Mouse (Mus musculus) hindbrain, embryonic 12.5 days (tissue): Measurements from ENCODE around the gene Vhl. TPM values are rescaled to one million over a fixed set of nuclear protein-coding genes. Genes with fewer than 3 reads are reported as not detected.
A peak's percentile ranks its signal among the peaks of the same experiment; 100 is the strongest.

Source experiments
- ATAC-seq: fragments of 200-750 bp; cut with Nextera tagmentation; 2 replicates; pipeline ENCODE4 v1.8.0; 2017; ENCODE audit warnings: moderate TSS enrichment; ENCODE audit not compliant: low FRiP score
- H3K27ac ChIP-seq: fragments of 300-500 bp; sonication (generic); 2 replicates; pipeline ENCODE4 v1.5.1; 2016; ENCODE audit warnings: mild to moderate bottlenecking
- H3K27me3 ChIP-seq: fragments of 300-500 bp; sonication (generic); 2 replicates; pipeline ENCODE4 v1.6.1; 2016; ENCODE audit warnings: mild to moderate bottlenecking
- H3K36me3 ChIP-seq: fragments of 300-500 bp; sonication (generic); 2 replicates; pipeline ENCODE4 v1.6.1; 2016; ENCODE audit warnings: mild to moderate bottlenecking
- H3K4me1 ChIP-seq: fragments of 300-500 bp; sonication (generic); 2 replicates; pipeline ENCODE4 v1.6.1; 2016
- H3K4me2 ChIP-seq: fragments of 300-500 bp; sonication (generic); replicated peaks from 2 replicates; pipeline ENCODE4 v1.6.1; 2016; ENCODE audit warnings: mild to moderate bottlenecking
- H3K4me3 ChIP-seq: fragments of 300-500 bp; sonication (generic); 2 replicates; pipeline ENCODE4 v1.5.1; 2016; ENCODE audit warnings: mild to moderate bottlenecking
- H3K9ac ChIP-seq: fragments of 300-500 bp; sonication (generic); 2 replicates; pipeline ENCODE4 v1.6.1; 2016; ENCODE audit warnings: mild to moderate bottlenecking, moderate library complexity
- H3K9me3 ChIP-seq: fragments of 300-500 bp; sonication (generic); replicated peaks from 2 replicates; pipeline ENCODE4 v1.6.1; 2016; ENCODE audit warnings: mild to moderate bottlenecking
- WGBS: fragments of 180-500 bp; shearing (Covaris S2); methylation state at CpG from one replicate; pipeline ENCODE4 v1.1.7; 2016; 5-methylcytosine and 5-hydroxymethylcytosine counted together
- polyA plus RNA-seq: library from polyadenylated mRNA; unstranded; fragments of >200 nt; fragmentation: Nextera tagmentation; extraction: Ambion mirVana; gene quantifications from 2 replicates; pipeline ENCODE4 v1.2.1, GENCODE M21; 2016

The Vhl gene
- polyA plus RNA-seq, 1 experiment from 2014 or later, result 63.1 TPM

- H3K27me3 ChIP-seq, result no peaks in the 10 kb centered on the region
- WGBS, result under 1% methylated on average over 61 of the region's 65 CpGs
- no peaks in the 10 kb centered on the region for H3K36me3 ChIP-seq
- H3K4me1 ChIP-seq, result peaks cover 24% of the 10 kb centered on the region
- no peaks in the 10 kb centered on the region for H3K9me3 ChIP-seq
- peak; percentile 95 for ATAC-seq
- peak within 1 kb of the TSS; percentile 80 for H3K27ac ChIP-seq
- H3K9ac ChIP-seq, result peak within 1 kb of the TSS; percentile 96
- peak within 1 kb of the TSS; percentile 89 for H3K4me2 ChIP-seq
- H3K4me3 ChIP-seq, result peak within 1 kb of the TSS; percentile 93
These were observed 19.1 kb upstream of the Vhl start, which contains the start of gene Brk1 for GRCm38 (mm10) chr6:113604432-113605223. Brk1 (plus strand) TSS chr6:113604772.

- 5% methylated on average over 10 of the region's 10 CpGs for WGBS
- Histone ChIP-seq H3K36me3 (no peaks in the 10 kb centered on the region), H3K4me3 (peak overlapping the region; percentile 93), H3K27ac (peak overlapping the region; percentile 80), H3K9ac (peak overlapping the region; percentile 96), H3K4me1 (peaks cover 23% of the 10 kb centered on the region), H3K27me3 (no peaks in the 10 kb centered on the region), H3K4me2 (peak overlapping the region; percentile 89), H3K9me3 (no peaks in the 10 kb centered on the region)
- no peak; the same call in 1 of the 2 replicates for ATAC-seq
These were observed 18.6 kb upstream of the Vhl start for GRCm38 (mm10) chr6:113605224-113605545.

DNA sequence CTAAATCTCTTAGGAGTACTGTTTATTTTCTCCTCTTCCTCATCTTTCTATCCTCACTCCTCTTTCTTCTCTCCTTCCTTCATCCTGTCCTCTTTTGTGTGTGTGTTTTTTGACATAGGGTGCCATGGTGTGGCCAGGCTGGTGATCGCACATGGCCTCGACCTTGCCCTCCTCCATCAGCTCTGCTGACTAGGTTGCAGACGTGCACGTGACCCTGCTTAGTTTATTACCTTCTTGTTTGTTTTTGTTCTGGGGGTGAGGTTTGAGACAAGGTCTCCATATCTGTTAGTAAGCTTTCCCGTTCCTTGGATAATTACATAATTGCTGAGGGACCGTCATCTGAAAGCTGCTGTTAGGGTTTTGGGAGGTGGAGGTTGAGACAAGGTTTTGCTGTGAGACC, 14.9 kb upstream of the Vhl start:
- Histone ChIP-seq H3K27ac (no peak overlapping the region), H3K9ac (no peak overlapping the region), H3K36me3 (0 out of 2 replicates have a peak, but pooled peaks cover 5% of the 10 kb centered on the region), H3K4me3 (no peak overlapping the region), H3K4me2 (no peak overlapping the region), H3K9me3 (no peaks in the 10 kb centered on the region), H3K27me3 (no peaks in the 10 kb centered on the region), H3K4me1 (peaks cover 17% of the 10 kb centered on the region)
- WGBS, result 94% methylated on average over 6 of the region's 6 CpGs
- no peak for ATAC-seq

DNA sequence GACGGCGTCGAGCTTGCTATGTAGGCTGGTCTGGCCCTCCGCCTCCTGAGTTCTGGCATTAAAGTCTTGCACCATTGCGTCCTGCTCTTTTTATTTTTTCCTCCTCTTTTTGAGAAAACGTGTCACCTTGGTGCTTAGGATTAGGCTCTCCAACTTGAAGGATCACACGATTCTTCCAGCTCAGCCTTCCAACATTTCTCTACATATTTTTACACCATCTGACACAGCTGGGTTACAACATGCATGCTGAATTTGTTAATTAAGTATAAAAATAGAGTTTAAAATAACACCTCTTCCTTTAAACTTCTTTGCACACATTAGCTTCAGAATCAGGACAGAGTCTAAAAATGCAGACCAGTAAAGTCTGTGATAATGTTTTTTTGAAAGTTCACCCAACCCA, 14.5 kb upstream of the Vhl start:
- Histone ChIP-seq H3K27ac (no peak overlapping the region), H3K4me1 (peaks cover 17% of the 10 kb centered on the region), H3K36me3 (peaks cover 8% of the 10 kb centered on the region), H3K27me3 (no peaks in the 10 kb centered on the region), H3K4me3 (no peak overlapping the region), H3K9ac (no peak overlapping the region), H3K4me2 (no peak overlapping the region), H3K9me3 (no peaks in the 10 kb centered on the region)
- WGBS, result 91% methylated on average over 7 of the region's 7 CpGs
- no peak for ATAC-seq

DNA sequence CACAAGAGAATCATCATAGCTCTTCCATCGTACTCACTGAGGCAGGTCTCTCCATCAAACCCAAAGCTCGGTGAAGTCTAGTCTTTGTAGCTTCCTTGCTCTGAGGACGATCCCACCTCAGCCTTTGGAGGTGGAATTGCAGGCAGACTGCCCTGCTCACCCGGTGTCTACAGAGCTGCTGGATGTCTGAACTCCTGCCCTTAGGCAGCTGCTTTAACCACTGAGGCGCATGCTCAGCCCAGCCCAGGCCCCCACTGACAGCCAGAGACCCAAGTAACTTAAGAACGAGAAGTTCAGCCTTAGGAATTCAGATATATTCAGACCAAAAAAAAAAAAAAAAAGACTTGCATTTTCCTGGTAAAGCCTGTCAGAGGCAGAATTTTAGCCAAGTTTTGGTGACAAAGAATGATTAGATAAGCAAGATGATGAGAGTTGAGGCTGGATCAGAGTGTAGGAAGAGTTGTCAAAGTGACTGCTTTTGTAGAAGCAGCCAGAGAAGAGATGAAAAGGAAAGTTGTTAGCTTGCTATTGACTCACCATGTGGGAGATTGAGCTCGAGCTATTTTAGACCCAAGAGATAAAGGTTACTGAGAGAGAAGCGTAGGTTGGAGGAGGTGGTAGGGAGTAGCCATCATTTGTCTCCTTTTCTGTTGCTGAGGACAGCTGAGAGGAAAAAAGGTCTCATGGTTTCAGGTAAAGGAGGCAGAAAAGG, 11.3 kb upstream of the Vhl start:
- 90% methylated on average over 8 of the region's 8 CpGs for WGBS
- Histone ChIP-seq H3K36me3 (peaks cover 37% of the 10 kb centered on the region), H3K4me3 (no peak overlapping the region)

DNA sequence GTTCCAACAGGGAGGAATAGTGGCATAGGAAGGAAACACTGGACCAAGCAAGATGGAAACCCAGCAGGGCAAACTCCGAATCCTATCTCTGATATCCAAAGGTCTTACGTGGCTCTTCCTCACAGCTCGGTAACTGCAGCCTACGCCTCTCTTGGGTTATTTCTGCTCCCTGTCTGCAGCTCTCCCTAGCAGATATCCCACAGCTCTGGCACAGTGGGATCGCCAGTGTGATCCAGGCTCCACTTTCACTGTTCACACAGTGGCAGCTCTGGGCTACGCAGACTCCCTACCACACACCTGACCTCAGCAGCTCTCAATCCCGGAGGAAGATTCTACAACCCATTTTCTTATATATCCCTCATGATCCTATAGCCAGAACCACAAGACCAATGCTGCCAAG, 9.6 kb upstream of the Vhl start:
- Histone ChIP-seq H3K4me1 (no peaks in the 10 kb centered on the region), H3K9ac (no peak overlapping the region), H3K36me3 (peaks cover 44% of the 10 kb centered on the region), H3K4me2 (no peak overlapping the region), H3K27me3 (no peaks in the 10 kb centered on the region), H3K27ac (no peak overlapping the region), H3K4me3 (no peak overlapping the region), H3K9me3 (no peaks in the 10 kb centered on the region)
- ATAC-seq, result no peak
- WGBS, result 98% methylated on average over 7 of the region's 7 CpGs

More for the DNA sequence above, 11.3 kb upstream of the Vhl start:
- no peak for ATAC-seq
- Histone ChIP-seq H3K4me2 (no peak overlapping the region), H3K4me1 (no peaks in the 10 kb centered on the region), H3K9ac (no peak overlapping the region), H3K9me3 (no peaks in the 10 kb centered on the region), H3K27me3 (no peaks in the 10 kb centered on the region), H3K27ac (no peak overlapping the region)

DNA sequence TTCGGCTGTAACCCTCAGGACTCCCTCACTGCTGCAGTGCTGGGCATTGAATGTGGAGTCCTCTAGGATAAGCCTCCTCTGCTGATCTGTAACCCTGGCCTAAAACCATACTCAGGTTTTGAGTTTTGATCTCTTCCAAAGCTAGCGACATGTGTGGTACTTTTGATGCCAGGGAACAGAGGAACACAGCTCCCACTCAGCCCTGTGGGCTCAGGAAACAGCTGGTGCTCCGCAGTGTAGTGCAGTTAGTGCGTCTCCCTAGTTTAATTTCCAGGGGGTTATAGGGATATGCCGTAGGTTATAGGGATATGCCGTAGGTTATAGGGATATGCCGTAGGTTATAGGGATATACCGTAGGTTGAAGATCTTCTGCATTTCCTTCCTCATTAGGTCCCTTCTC, 8.8 kb upstream of the Vhl start:
- Histone ChIP-seq H3K4me3 (no peak overlapping the region), H3K9ac (no peak overlapping the region), H3K4me1 (no peaks in the 10 kb centered on the region), H3K27me3 (no peaks in the 10 kb centered on the region), H3K9me3 (no peaks in the 10 kb centered on the region), H3K27ac (no peak overlapping the region), H3K36me3 (peaks cover 44% of the 10 kb centered on the region), H3K4me2 (no peak overlapping the region)
- WGBS, result 95% methylated on average over 8 of the region's 8 CpGs
- ATAC-seq, result no peak

DNA sequence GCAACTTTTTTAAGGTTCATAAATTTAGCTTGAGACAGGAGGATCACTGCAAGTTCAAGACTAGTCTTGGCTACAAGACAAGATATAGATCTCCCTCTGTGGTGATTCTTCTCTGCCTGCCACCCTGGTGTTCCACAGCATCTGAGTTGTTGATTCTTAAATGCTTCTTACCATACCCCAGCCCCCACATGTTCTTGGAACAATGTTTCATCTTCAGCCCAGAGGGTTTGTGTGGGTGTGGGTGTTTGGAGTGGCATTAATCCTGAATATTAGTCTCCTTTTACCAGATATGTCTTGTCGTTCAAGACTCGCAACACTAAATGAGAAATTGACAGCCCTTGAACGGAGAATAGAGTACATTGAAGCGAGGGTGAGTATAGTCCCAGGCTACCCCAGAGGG, 8.3 kb upstream of the Vhl start:
- Histone ChIP-seq H3K9me3 (no peaks in the 10 kb centered on the region), H3K27ac (no peak overlapping the region), H3K27me3 (no peaks in the 10 kb centered on the region), H3K4me2 (no peak overlapping the region), H3K9ac (no peak overlapping the region), H3K4me3 (no peak overlapping the region), H3K4me1 (no peaks in the 10 kb centered on the region), H3K36me3 (peaks cover 42% of the 10 kb centered on the region)
- ATAC-seq, result no peak
- 94% methylated on average over 4 of the region's 4 CpGs for WGBS

- peak overlapping the region; percentile 70 for H3K4me3 ChIP-seq
- H3K4me1 ChIP-seq, result peaks cover 11% of the 10 kb centered on the region
- no peaks in the 10 kb centered on the region for H3K27me3 ChIP-seq
- WGBS, result 69% methylated on average over 5 of the region's 5 CpGs
- no peak overlapping the region for H3K9ac ChIP-seq
- no peaks in the 10 kb centered on the region for H3K9me3 ChIP-seq
- H3K4me2 ChIP-seq, result peak overlapping the region; percentile 64
- peak overlapping the region; percentile 89; the same call in 1 of the 2 replicates for H3K27ac ChIP-seq
- H3K36me3 ChIP-seq, result peaks cover 9% of the 10 kb centered on the region
- no peak for ATAC-seq
These were observed 373 bp upstream of the Vhl start for GRCm38 (mm10) chr6:113623386-113623785.

GRCm38 (mm10) chr6:113624989-113625770, 1.4 kb downstream of the Vhl start:
- Histone ChIP-seq H3K9ac (peak overlapping the region; percentile 75), H3K36me3 (peaks cover 23% of the 10 kb centered on the region), H3K27me3 (no peaks in the 10 kb centered on the region), H3K9me3 (no peaks in the 10 kb centered on the region), H3K4me3 (peak overlapping the region; percentile 70), H3K4me1 (peaks cover 11% of the 10 kb centered on the region), H3K4me2 (peak overlapping the region; percentile 64), H3K27ac (no peak overlapping the region)
- WGBS, result 53% methylated on average over 5 of the region's 5 CpGs
- no peak for ATAC-seq

- ATAC-seq, result no peak
- no peak overlapping the region for H3K27ac ChIP-seq
- no peaks in the 10 kb centered on the region for H3K9me3 ChIP-seq
- peaks cover 4% of the 10 kb centered on the region for H3K4me1 ChIP-seq
- H3K27me3 ChIP-seq, result 0 out of 2 replicates have a peak, but pooled peaks cover 2% of the 10 kb centered on the region
- H3K4me2 ChIP-seq, result no peak overlapping the region
- peaks cover 58% of the 10 kb centered on the region for H3K36me3 ChIP-seq
- WGBS, result 85% methylated on average over 5 of the region's 5 CpGs
- no peak overlapping the region for H3K4me3 ChIP-seq
- H3K9ac ChIP-seq, result no peak overlapping the region
These were observed 6.6 kb downstream of the Vhl start for GRCm38 (mm10) chr6:113630322-113630721.

DNA sequence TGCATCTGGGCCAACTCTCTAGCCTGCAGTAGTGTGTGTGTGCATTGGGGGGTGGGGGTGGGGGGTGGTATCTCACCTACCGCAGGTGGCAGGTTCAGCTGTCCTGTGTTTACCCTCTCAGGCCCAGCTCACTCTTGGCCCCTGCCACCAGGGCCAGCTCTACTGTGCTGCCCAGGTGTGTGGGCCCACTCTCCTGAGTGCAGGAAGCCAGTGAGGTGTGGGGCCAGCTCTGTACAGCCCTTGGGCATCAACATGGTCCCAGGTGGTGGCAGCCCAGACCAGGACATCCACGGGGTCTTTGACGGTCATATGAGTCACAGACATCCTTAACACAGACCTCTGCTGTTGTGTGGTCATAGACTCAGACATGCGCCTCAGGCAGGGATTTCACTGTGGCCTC, 9.1 kb downstream of the Vhl start:
- 92% methylated on average over 4 of the region's 4 CpGs for WGBS
- H3K27me3 ChIP-seq, result 0 out of 2 replicates have a peak, but pooled peaks cover 2% of the 10 kb centered on the region
- H3K4me2 ChIP-seq, result no peak overlapping the region
- H3K36me3 ChIP-seq, result peaks cover 55% of the 10 kb centered on the region
- no peak for ATAC-seq
- no peak overlapping the region for H3K9ac ChIP-seq
- H3K9me3 ChIP-seq, result no peaks in the 10 kb centered on the region
- no peaks in the 10 kb centered on the region for H3K4me1 ChIP-seq
- no peak overlapping the region for H3K27ac ChIP-seq
- H3K4me3 ChIP-seq, result no peak overlapping the region
